11 mouse cellular contexts compared by ENCODE assay signal in genomic region chr12:76545786-76546370, GRCm38 (mm10). TPM values are rescaled to one million over a fixed set of nuclear protein-coding genes. Genes with fewer than 3 reads are reported as not detected.
DNase-seq lines count a peak whose midpoint lies in the region; ATAC-seq lines count a peak whose summit lies in the region.
"Had no signal": no experiment of that assay in that cellular context is flagged by ENCODE, and none has a peak within 500 bp of the region (broad histone marks: within the 10 kb centered on the region; RNA-seq: fewer than 3 reads in every experiment).

No protein-coding gene starts in this region.

- H3K9ac ChIP-seq in hindbrain, embryonic 16.5 days (ENCODE audit: low read depth, low read length), result no peak overlapping the region
- no peak overlapping the region for H3K9ac ChIP-seq in neural tube, embryonic 12.5 days
- no peak overlapping the region; the same call in 1 of the 2 replicates for H3K9ac ChIP-seq in intestine, embryonic 14.5 days (ENCODE audit: low read length)
- H3K9ac ChIP-seq in stomach, embryonic 15.5 days, result no peak overlapping the region

- peak overlapping the region; percentile 79 for H3K27ac ChIP-seq in hindbrain, embryonic 10.5 days
- no peak overlapping the region for H3K27ac ChIP-seq in hindbrain, embryonic 16.5 days (ENCODE audit: low read depth, low read length)
- H3K27ac ChIP-seq in neural tube, embryonic 12.5 days, result no peak overlapping the region
- no peak overlapping the region for H3K27ac ChIP-seq in intestine, embryonic 14.5 days (ENCODE audit: low read depth)
- peak overlapping the region; percentile 95 for H3K27ac ChIP-seq in stomach, embryonic 15.5 days

- no peak overlapping the region; the same call in none of the 2 replicates for H3K4me2 ChIP-seq in hindbrain, embryonic 16.5 days (ENCODE audit: low read length)
- H3K4me2 ChIP-seq in neural tube, embryonic 12.5 days (replicated peaks), result peak overlapping the region; percentile 53; the same call in 1 of the 2 replicates
- H3K4me2 ChIP-seq in intestine, embryonic 14.5 days (ENCODE audit: low read length), result peak overlapping the region; percentile 44
- peak overlapping the region; percentile 49 for H3K4me2 ChIP-seq in stomach, embryonic 15.5 days

- no peaks in the 10 kb centered on the region for H3K36me3 ChIP-seq in hindbrain, embryonic 10.5 days
- no peaks in the 10 kb centered on the region for H3K36me3 ChIP-seq in hindbrain, embryonic 16.5 days (ENCODE audit: control insufficient read depth, insufficient read depth, low read length)
- H3K36me3 ChIP-seq in neural tube, embryonic 12.5 days, result no peaks in the 10 kb centered on the region
- H3K36me3 ChIP-seq in intestine, embryonic 14.5 days (ENCODE audit: control insufficient read depth, insufficient read depth, low read length), result no peaks in the 10 kb centered on the region
- H3K36me3 ChIP-seq in stomach, embryonic 15.5 days, result no peaks in the 10 kb centered on the region

- 0 out of 2 replicates have a peak overlapping the region, but pooled peaks have one; percentile 39 for H3K4me3 ChIP-seq in hindbrain, embryonic 10.5 days
- no peak overlapping the region for H3K4me3 ChIP-seq in hindbrain, embryonic 16.5 days (ENCODE audit: low read length)
- no peak overlapping the region for H3K4me3 ChIP-seq in neural tube, embryonic 12.5 days
- H3K4me3 ChIP-seq in intestine, embryonic 14.5 days (ENCODE audit: low read depth, low read length), result no peak overlapping the region
- peak overlapping the region; percentile 31; the same call in 1 of the 2 replicates for H3K4me3 ChIP-seq in stomach, embryonic 15.5 days (replicated peaks)

- WGBS in hindbrain, embryonic 10.5 days, result 53% methylated on average over 15 of the region's 15 CpGs
- 59% methylated on average over 15 of the region's 15 CpGs for WGBS in hindbrain, embryonic 16.5 days
- 47% methylated on average over 15 of the region's 15 CpGs for WGBS in neural tube, embryonic 12.5 days
- 45% methylated on average over 15 of the region's 15 CpGs for WGBS in intestine, embryonic 14.5 days
- 51% methylated on average over 15 of the region's 15 CpGs for WGBS in stomach, embryonic 15.5 days

- no peaks in the 10 kb centered on the region for H3K9me3 ChIP-seq in hindbrain, embryonic 10.5 days
- no peaks in the 10 kb centered on the region for H3K9me3 ChIP-seq in hindbrain, embryonic 16.5 days (ENCODE audit: control insufficient read depth, low read length)
- H3K9me3 ChIP-seq in neural tube, embryonic 12.5 days, result no peaks in the 10 kb centered on the region
- no peaks in the 10 kb centered on the region for H3K9me3 ChIP-seq in intestine, embryonic 14.5 days (ENCODE audit: control insufficient read depth, low read length)
- no peaks in the 10 kb centered on the region for H3K9me3 ChIP-seq in stomach, embryonic 15.5 days
- H3K9me3 ChIP-seq: G1E had no signal

- ATAC-seq in hindbrain, embryonic 16.5 days, result no peak
- no peak for ATAC-seq in neural tube, embryonic 12.5 days (ENCODE audit: low FRiP score, low read depth)
- ATAC-seq in intestine, embryonic 14.5 days (replicated peaks; ENCODE audit: low FRiP score, low TSS enrichment, low read depth), result no peak
- no peak for ATAC-seq in stomach, embryonic 15.5 days (ENCODE audit: insufficient read depth, low FRiP score, low read depth)

- peaks cover 50% of the 10 kb centered on the region for H3K27me3 ChIP-seq in hindbrain, embryonic 10.5 days (ENCODE audit: insufficient read depth, poor library complexity, severe bottlenecking)
- peaks cover 2% of the 10 kb centered on the region; the same call in 1 of the 2 replicates for H3K27me3 ChIP-seq in hindbrain, embryonic 16.5 days (replicated peaks; ENCODE audit: control insufficient read depth, insufficient read depth, low read length)
- H3K27me3 ChIP-seq in neural tube, embryonic 12.5 days (replicated peaks), result peaks cover 19% of the 10 kb centered on the region
- no peaks in the 10 kb centered on the region for H3K27me3 ChIP-seq in intestine, embryonic 14.5 days (replicated peaks; ENCODE audit: control insufficient read depth, insufficient read depth, low read length)
- H3K27me3 ChIP-seq in stomach, embryonic 15.5 days (replicated peaks), result no peaks in the 10 kb centered on the region

- H3K4me1 ChIP-seq in hindbrain, embryonic 10.5 days (replicated peaks), result peaks cover 37% of the 10 kb centered on the region
- H3K4me1 ChIP-seq in hindbrain, embryonic 16.5 days (ENCODE audit: control insufficient read depth, insufficient read depth, low read depth, low read length), result peaks cover 11% of the 10 kb centered on the region
- peaks cover 25% of the 10 kb centered on the region for H3K4me1 ChIP-seq in neural tube, embryonic 12.5 days
- peaks cover 30% of the 10 kb centered on the region for H3K4me1 ChIP-seq in intestine, embryonic 14.5 days (replicated peaks; ENCODE audit: control insufficient read depth, insufficient read depth, low read length)
- peaks cover 42% of the 10 kb centered on the region for H3K4me1 ChIP-seq in stomach, embryonic 15.5 days

- no peak for DNase-seq in hindbrain, embryonic 10.5 days (ENCODE audit: low spot score)
- no peak for DNase-seq in neural tube, embryonic 10.5 days (ENCODE audit: extremely low spot score, low spot score)
- DNase-seq in intestine, embryonic 14.5 days (ENCODE audit: low spot score), result no peak
- no peak for DNase-seq in testis, postnatal 14 days (ENCODE audit: low spot score)
- no peak for DNase-seq in thymus, adult 18-20 months
- DNase-seq: kidney, adult 18-20 months; thymus, adult 2 months had no signal

RNA-seq across cellular contexts. Expression of gene Plekhg3, which starts 15.2 kb away (rescaled TPM):
- polyA plus RNA-seq in hindbrain, embryonic 10.5 days (2016; fragmentation: Nextera tagmentation; extraction: Ambion mirVana), result 2.1 and 2.7 TPM in 2 replicates
- polyA plus RNA-seq in hindbrain, embryonic 16.5 days (2015; fragmentation: Nextera tagmentation; extraction: Ambion mirVana), result 1.7 TPM in 2 replicates
- 1.9 and 2.0 TPM in 2 replicates for polyA plus RNA-seq in neural tube, embryonic 12.5 days (2016; fragmentation: Nextera tagmentation; extraction: Ambion mirVana)
- polyA plus RNA-seq in intestine, embryonic 14.5 days (2014; fragmentation: Nextera tagmentation; extraction: Ambion mirVana), result 9.5 and 10.4 TPM in 2 replicates
- polyA plus RNA-seq in stomach, embryonic 15.5 days (2015; fragmentation: Nextera tagmentation; extraction: Ambion mirVana), result 11.5 and 13.9 TPM in 2 replicates

Comparison
In these comparisons a context has a peak if more than half of its experiments do, and no peak if none do; other contexts are left out.
1. H3K27ac ChIP-seq: peak in hindbrain, embryonic 10.5 days (single experiment) and stomach, embryonic 15.5 days (single experiment); none in hindbrain, embryonic 16.5 days (single experiment), neural tube, embryonic 12.5 days (single experiment) and intestine, embryonic 14.5 days (single experiment).
2. H3K4me3 ChIP-seq: peak in hindbrain, embryonic 10.5 days (single experiment) and stomach, embryonic 15.5 days (single experiment); none in hindbrain, embryonic 16.5 days (single experiment), neural tube, embryonic 12.5 days (single experiment) and intestine, embryonic 14.5 days (single experiment).